Mouse (Mus musculus): ENCODE measurements at regions not wholly inside any gene's neighbourhood (a gene's known extent, or its start where the extent isn't known, plus 50 kb on each side); places are given as distances from the start of the nearest gene placed in this dataset.

DNA sequence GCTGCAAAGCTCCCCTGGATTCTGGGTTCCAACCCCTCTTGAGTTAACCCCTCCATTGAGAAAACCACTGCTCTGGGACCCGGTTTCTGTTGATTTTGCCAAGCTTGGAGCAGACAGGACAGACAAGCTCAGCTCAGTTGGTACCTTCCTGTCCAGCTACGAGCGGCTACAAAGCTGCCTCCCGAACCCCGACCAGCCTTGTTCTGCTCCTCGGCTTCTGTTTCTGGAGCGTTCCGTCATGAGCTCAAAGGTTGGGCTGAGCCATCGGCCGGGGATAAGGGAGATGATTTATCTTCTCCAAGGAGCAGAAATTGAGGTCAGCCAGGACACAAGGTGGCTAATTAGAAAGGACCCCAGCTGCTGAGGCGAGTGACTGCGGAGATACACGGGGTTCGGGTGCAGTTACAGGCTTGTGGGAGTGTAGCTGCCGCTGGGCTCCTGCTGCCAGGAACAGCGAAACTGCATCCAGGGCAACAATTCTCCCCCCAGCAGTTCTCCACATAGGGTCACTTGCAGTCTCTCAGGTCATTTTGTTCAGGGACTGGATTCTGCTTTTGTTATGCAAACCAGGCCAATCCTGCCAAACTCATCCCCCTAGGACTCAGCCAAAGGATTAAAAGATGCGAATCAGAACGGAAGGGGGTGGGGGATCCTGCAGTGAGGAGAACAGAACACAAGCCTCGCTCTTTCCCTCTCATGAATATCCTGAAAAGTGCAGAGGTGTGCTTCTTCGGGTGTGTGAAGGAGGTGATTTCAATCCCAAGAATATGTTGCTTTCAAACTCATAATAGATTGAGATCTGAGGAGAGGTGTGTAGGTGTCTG, 50.0 kb upstream of the Tmem132d start:
- DNase-seq (ENCODE audit: low read depth, low spot score) = no peak
